Mouse (Mus musculus): ENCODE measurements around the gene Tmem140. TPM values are rescaled to one million over a fixed set of nuclear protein-coding genes. Genes with fewer than 3 reads are reported as not detected.

Gene Tmem140
- polyA plus RNA-seq, 1 experiment from 2014 or later, result 1.8 TPM

Other genes starting within 250 kb of the Tmem140 start
- gene Agbl3, start 82.7 kb upstream of the Tmem140 start, polyA plus RNA-seq (2016; fragmentation: Nextera tagmentation; extraction: Ambion mirVana), result 4.0 and 6.0 TPM in 2 replicates
- 13.7 and 16.5 TPM in 2 replicates for gene Cyren, start 14.9 kb downstream of the Tmem140 start, polyA plus RNA-seq (2016; fragmentation: Nextera tagmentation; extraction: Ambion mirVana)
- gene Wdr91, start 47.7 kb downstream of the Tmem140 start, polyA plus RNA-seq (2016; fragmentation: Nextera tagmentation; extraction: Ambion mirVana), result 12.6 and 13.0 TPM in 2 replicates
- not detected in 2 replicates for gene Stra8, start 57.0 kb downstream of the Tmem140 start, polyA plus RNA-seq (2016; fragmentation: Nextera tagmentation; extraction: Ambion mirVana)
- gene Slc23a4, start 125.3 kb downstream of the Tmem140 start, polyA plus RNA-seq (2016; fragmentation: Nextera tagmentation; extraction: Ambion mirVana), result 0.12 and 0.41 TPM in 2 replicates